Mouse (Mus musculus): ENCODE measurements at regions not wholly inside any gene's neighbourhood (a gene's known extent, or its start where the extent isn't known, plus 50 kb on each side); places are given as distances from the start of the nearest gene placed in this dataset.
"Not testable (repeated sequence)": the region's sequence is repeated elsewhere in the genome, so short reads cannot be mapped to it uniquely, and the experiment has no call there.

DNA sequence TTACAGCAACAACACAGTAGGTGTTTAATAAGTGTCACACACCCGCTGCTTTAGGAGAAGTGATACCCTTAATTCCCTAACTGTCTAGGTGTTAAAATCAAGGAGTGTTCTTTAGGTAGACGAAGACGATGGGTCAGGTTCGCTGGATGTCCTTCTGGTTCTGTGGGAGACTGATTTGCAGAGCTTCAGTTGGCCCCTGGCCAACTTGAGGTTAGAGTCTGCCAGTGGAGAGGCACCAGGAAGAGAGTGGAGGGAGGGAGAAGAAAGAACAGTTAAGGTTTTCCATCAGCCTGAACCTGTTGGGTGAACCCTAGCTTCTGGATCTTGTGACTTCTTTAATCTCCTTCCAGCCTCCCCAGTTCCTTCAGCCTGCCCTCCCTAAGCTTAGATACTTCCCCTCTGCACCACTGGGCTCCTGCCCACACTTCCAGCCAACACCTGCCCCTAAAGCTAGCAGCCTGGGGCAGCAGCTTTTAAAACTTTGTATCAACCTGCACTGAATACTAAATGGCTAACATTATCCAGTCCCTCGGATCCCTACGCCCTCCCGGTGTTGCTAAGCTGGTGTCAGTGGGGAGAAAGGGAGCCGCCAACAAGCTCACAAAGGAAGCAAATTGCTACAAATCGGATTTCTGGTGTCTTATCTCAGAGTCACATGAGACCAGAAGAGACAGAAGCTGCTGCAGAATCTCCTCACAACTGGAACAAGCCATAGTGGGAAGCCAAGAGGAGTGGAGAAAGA lies 62.1 kb upstream of the Adgrl1 start:
- Histone ChIP-seq H3K9ac (ENCODE audit: low read depth, low read length) (no peak overlapping the region), H3K36me3 (ENCODE audit: control insufficient read depth, insufficient read depth, low read length) (no peaks in the 10 kb centered on the region), H3K27me3 (replicated peaks; ENCODE audit: control insufficient read depth, insufficient read depth, low read length) (no peaks in the 10 kb centered on the region), H3K4me2 (ENCODE audit: low read depth, low read length) (no peak overlapping the region), H3K4me1 (ENCODE audit: control insufficient read depth, insufficient read depth, low read length) (no peaks in the 10 kb centered on the region), H3K27ac (replicated peaks; ENCODE audit: low read depth, low read length) (no peak overlapping the region), H3K4me3 (ENCODE audit: low read depth, low read length) (no peak overlapping the region), H3K9me3 (ENCODE audit: control insufficient read depth, low read length) (peaks cover 4% of the 10 kb centered on the region; the same call in 1 of the 2 replicates)
- DNase-seq (ENCODE audit: low spot score) (peak; percentile 18), ATAC-seq (ENCODE audit: low read depth) (no peak)
- WGBS, result 57% methylated on average over 9 of the region's 9 CpGs

DNA sequence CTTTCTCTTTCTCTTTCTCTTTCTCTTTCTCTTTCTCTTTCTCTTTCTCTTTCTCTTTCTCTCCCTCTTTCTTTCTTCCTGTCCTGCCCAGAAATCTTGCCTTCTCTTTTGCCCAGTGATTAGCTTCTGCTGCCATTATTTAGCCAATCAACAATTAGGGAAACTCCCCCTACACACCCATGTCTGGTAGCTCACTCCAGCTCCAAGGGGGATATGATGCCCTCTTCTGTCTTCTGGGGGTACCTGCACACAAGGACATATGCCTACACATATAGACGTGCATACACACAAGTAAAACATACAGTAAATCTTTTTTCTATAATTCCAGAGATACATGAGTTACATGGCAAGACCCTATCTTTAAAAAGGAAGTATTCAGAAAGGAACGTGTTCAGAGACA lies 70.1 kb upstream of the Adgrl1 start:
- no peak for ATAC-seq (ENCODE audit: low read depth)
- 73% methylated on average over 2 of the region's 2 CpGs for WGBS

DNA sequence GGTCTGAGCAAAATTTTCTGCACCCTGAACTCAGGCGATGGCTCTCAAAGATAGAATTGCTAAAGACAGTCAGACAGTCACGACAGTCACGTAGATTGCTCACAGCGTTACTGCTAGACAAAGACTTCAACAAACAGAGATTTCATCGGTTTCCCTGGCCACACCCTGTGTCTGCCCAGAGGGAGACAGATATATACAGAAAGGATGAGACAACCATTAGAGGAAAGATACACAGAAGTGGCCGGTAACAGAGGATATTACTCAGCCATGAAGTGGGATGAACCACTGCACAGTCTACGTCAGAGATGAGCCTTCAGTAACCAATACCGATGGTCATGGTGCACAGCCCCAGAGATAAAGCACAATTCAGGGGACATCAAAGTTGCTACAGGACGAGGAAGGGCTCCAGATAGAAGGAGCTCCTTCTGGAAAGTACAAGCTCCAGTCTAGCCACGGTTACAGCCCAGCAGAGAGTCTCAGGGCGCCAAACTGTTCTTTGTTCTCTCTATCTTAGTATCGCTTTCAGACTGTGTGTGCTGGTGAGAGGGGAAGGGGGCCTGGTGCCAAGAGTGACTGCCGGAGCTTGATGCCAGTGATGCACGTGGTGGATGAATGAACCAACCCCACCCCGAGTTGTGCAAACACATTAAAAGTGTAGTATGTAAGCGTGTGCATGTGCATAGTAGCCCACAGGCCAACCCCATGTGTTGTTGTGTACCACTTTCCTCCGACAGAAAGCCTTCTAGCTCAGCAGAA lies 74.8 kb upstream of the Adgrl1 start:
- 0 out of 2 replicates have a peak, but pooled peaks cover 8% of the 10 kb centered on the region for H3K9me3 ChIP-seq (ENCODE audit: control insufficient read depth, low read length)
- H3K27ac ChIP-seq (replicated peaks; ENCODE audit: low read depth, low read length), result no peak overlapping the region
- H3K36me3 ChIP-seq (ENCODE audit: control insufficient read depth, insufficient read depth, low read length), result no peaks in the 10 kb centered on the region
- ATAC-seq (ENCODE audit: low read depth) (no peak), DNase-seq (ENCODE audit: low spot score) (no peak)
- H3K9ac ChIP-seq (ENCODE audit: low read depth, low read length), result no peak overlapping the region
- no peaks in the 10 kb centered on the region for H3K27me3 ChIP-seq (replicated peaks; ENCODE audit: control insufficient read depth, insufficient read depth, low read length)
- H3K4me3 ChIP-seq (ENCODE audit: low read depth, low read length), result no peak overlapping the region
- 82% methylated on average over 17 of the region's 17 CpGs for WGBS
- H3K4me2 ChIP-seq (ENCODE audit: low read depth, low read length), result no peak overlapping the region
- no peaks in the 10 kb centered on the region for H3K4me1 ChIP-seq (ENCODE audit: control insufficient read depth, insufficient read depth, low read length)

More for the DNA sequence above, 70.1 kb upstream of the Adgrl1 start:
- H3K27ac ChIP-seq (replicated peaks; ENCODE audit: low read depth, low read length), result no peak overlapping the region
- H3K9me3 ChIP-seq (ENCODE audit: control insufficient read depth, low read length), result 0 out of 2 replicates have a peak, but pooled peaks cover 8% of the 10 kb centered on the region
- H3K4me2 ChIP-seq (ENCODE audit: low read depth, low read length), result no peak overlapping the region
- H3K4me1 ChIP-seq (ENCODE audit: control insufficient read depth, insufficient read depth, low read length), result no peaks in the 10 kb centered on the region
- no peak overlapping the region for H3K4me3 ChIP-seq (ENCODE audit: low read depth, low read length)
- no peak overlapping the region for H3K9ac ChIP-seq (ENCODE audit: low read depth, low read length)
- no peaks in the 10 kb centered on the region for H3K27me3 ChIP-seq (replicated peaks; ENCODE audit: control insufficient read depth, insufficient read depth, low read length)
- no peak for DNase-seq (ENCODE audit: low spot score)
- H3K36me3 ChIP-seq (ENCODE audit: control insufficient read depth, insufficient read depth, low read length), result no peaks in the 10 kb centered on the region

DNA sequence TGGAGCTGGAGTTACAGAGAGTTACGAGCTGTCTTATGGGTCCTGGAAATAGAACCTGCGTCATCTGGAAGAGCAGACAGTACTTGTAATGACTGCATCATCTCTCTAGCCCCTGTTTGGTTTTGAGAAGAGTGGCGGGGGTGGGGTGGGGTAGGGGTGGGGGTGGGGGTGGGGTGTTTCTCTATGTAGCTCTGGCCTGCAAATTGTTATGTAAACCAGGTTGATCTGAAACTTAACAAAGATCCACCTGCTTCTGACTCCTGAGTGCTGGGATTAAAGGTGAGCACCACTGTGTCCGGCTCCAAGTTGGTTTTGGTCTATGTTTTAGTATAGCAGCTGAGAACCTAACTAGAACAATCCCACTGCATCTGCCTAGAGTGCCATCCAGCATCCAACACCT lies 78.0 kb upstream of the Adgre5 start:
- Histone ChIP-seq H3K36me3 (ENCODE audit: control insufficient read depth, insufficient read depth, low read length) (no peaks in the 10 kb centered on the region), H3K4me3 (ENCODE audit: low read depth, low read length) (no peak overlapping the region), H3K4me1 (ENCODE audit: control insufficient read depth, insufficient read depth, low read length) (no peaks in the 10 kb centered on the region), H3K9me3 (ENCODE audit: control insufficient read depth, low read length) (no peaks in the 10 kb centered on the region), H3K4me2 (ENCODE audit: low read depth, low read length) (no peak overlapping the region), H3K27ac (replicated peaks; ENCODE audit: low read depth, low read length) (no peak overlapping the region), H3K9ac (ENCODE audit: low read depth, low read length) (no peak overlapping the region), H3K27me3 (replicated peaks; ENCODE audit: control insufficient read depth, insufficient read depth, low read length) (no peaks in the 10 kb centered on the region)
- DNase-seq (ENCODE audit: low spot score), result no peak
- no peak for ATAC-seq (ENCODE audit: low read depth)
- 74% methylated on average over 4 of the region's 4 CpGs for WGBS

DNA sequence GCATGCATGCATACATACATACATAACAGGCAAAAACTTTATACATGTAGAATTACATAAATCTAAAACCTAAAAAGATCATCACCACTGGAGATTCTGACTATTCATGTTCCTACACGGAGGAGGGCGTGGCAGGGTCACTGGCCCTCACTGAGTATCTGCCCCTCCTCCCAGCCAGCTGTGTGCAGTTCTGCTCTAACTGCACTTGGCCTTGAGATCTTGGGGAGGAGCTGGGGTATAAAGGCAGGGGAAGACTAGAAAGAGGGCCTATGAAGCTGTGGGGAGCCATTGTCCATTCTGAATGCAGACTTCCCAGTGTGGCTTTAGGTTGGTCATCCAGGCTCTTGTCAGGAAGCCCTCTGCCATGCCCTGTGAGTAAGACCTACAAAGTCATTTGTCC lies 69.5 kb upstream of the Adgre5 start:
- ATAC-seq (ENCODE audit: low read depth), result no peak
- no peak for DNase-seq (ENCODE audit: low spot score)
- Histone ChIP-seq H3K4me1 (ENCODE audit: control insufficient read depth, insufficient read depth, low read length) (no peaks in the 10 kb centered on the region), H3K9ac (ENCODE audit: low read depth, low read length) (no peak overlapping the region), H3K27me3 (replicated peaks; ENCODE audit: control insufficient read depth, insufficient read depth, low read length) (no peaks in the 10 kb centered on the region), H3K9me3 (ENCODE audit: control insufficient read depth, low read length) (no peaks in the 10 kb centered on the region), H3K27ac (replicated peaks; ENCODE audit: low read depth, low read length) (no peak overlapping the region), H3K4me3 (ENCODE audit: low read depth, low read length) (no peak overlapping the region), H3K36me3 (ENCODE audit: control insufficient read depth, insufficient read depth, low read length) (no peaks in the 10 kb centered on the region), H3K4me2 (ENCODE audit: low read depth, low read length) (no peak overlapping the region)
- WGBS, result 82% methylated on average over 2 of the region's 2 CpGs

DNA sequence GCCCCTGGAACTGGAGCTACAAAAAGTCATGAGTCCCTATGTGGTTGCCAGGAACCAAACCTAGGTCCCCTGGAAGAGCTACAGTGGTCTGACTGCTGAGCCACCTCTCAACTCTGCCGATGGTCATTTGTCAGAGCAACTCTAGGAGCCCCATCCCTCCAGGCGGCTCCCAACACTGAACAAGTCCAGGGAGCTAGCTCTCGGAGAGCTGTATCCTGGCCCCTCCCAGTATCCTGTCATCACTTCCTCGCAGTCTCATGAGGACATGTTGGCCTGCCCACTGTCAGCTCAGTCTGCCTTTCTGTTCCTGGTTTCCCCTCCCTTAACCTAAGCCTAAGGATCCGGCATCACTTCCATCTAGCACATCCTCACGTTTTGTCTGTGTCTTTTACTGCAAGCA lies 64.5 kb upstream of the Adgre5 start:
- Histone ChIP-seq H3K27ac (replicated peaks; ENCODE audit: low read depth, low read length) (no peak overlapping the region), H3K9me3 (ENCODE audit: control insufficient read depth, low read length) (no peaks in the 10 kb centered on the region), H3K4me3 (ENCODE audit: low read depth, low read length) (no peak overlapping the region), H3K36me3 (ENCODE audit: control insufficient read depth, insufficient read depth, low read length) (no peaks in the 10 kb centered on the region), H3K4me1 (ENCODE audit: control insufficient read depth, insufficient read depth, low read length) (no peaks in the 10 kb centered on the region), H3K27me3 (replicated peaks; ENCODE audit: control insufficient read depth, insufficient read depth, low read length) (no peaks in the 10 kb centered on the region), H3K4me2 (ENCODE audit: low read depth, low read length) (no peak overlapping the region), H3K9ac (ENCODE audit: low read depth, low read length) (no peak overlapping the region)
- 45% methylated on average over 5 of the region's 6 CpGs for WGBS
- peak; percentile 39 for DNase-seq (ENCODE audit: low spot score)
- no peak for ATAC-seq (ENCODE audit: low read depth)

DNA sequence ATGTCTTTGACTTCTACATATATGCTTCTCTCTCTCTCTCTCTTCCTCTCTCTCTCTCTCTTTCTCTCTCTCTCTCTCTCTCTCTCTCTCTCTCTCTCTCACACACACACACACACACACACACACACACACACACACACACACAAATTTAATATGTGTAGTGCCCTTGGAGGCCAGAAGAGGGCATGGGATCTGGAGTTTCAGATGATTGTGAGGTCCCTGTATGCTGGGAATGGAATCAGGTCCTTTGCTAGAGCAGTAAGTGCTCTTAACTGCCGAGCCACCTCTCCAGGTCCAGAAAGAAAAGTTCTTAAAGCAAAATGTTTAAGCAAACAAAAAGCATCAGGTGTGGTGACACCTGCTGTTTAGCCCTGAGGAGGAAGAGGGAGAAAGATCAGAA lies 62.2 kb upstream of the Adgre5 start:
- not testable (repeated sequence) for H3K27me3 ChIP-seq (replicated peaks; ENCODE audit: control insufficient read depth, insufficient read depth, low read length); H3K36me3 ChIP-seq (ENCODE audit: control insufficient read depth, insufficient read depth, low read length); H3K4me2 ChIP-seq (ENCODE audit: low read depth, low read length); DNase-seq (ENCODE audit: low spot score); H3K4me3 ChIP-seq (ENCODE audit: low read depth, low read length); ATAC-seq (ENCODE audit: low read depth); H3K9ac ChIP-seq (ENCODE audit: low read depth, low read length); H3K4me1 ChIP-seq (ENCODE audit: control insufficient read depth, insufficient read depth, low read length); H3K9me3 ChIP-seq (ENCODE audit: control insufficient read depth, low read length); H3K27ac ChIP-seq (replicated peaks; ENCODE audit: low read depth, low read length)
- WGBS, result 48% methylated on average over 1 of the region's 1 CpGs

DNA sequence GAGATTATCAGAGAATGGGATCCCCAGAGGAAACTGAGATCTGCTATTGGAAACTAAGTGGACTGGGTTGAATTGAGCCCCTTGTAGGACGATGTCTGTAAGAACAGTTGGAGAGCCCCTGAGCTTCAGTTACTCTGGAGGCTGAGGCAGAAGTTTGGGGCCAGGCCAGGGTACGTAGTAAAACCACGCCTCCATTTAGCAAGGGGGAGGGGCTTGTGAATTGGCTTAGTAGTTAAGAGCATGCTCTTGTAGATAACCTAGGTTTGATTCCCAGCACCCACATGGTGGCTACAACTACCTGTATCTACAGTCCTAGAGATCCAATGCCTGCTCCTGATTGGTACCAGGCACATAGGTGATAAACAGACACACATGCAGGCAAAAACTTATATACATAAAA lies 61.4 kb upstream of the Adgre5 start:
- WGBS, result 39% methylated on average over 3 of the region's 3 CpGs
- DNase-seq (ENCODE audit: low spot score) (no peak), ATAC-seq (ENCODE audit: low read depth) (no peak)
- Histone ChIP-seq H3K4me1 (ENCODE audit: control insufficient read depth, insufficient read depth, low read length) (no peaks in the 10 kb centered on the region), H3K27me3 (replicated peaks; ENCODE audit: control insufficient read depth, insufficient read depth, low read length) (no peaks in the 10 kb centered on the region), H3K36me3 (ENCODE audit: control insufficient read depth, insufficient read depth, low read length) (no peaks in the 10 kb centered on the region), H3K9me3 (ENCODE audit: control insufficient read depth, low read length) (no peaks in the 10 kb centered on the region), H3K4me2 (ENCODE audit: low read depth, low read length) (no peak overlapping the region), H3K4me3 (ENCODE audit: low read depth, low read length) (no peak overlapping the region), H3K9ac (ENCODE audit: low read depth, low read length) (no peak overlapping the region), H3K27ac (replicated peaks; ENCODE audit: low read depth, low read length) (no peak overlapping the region)

DNA sequence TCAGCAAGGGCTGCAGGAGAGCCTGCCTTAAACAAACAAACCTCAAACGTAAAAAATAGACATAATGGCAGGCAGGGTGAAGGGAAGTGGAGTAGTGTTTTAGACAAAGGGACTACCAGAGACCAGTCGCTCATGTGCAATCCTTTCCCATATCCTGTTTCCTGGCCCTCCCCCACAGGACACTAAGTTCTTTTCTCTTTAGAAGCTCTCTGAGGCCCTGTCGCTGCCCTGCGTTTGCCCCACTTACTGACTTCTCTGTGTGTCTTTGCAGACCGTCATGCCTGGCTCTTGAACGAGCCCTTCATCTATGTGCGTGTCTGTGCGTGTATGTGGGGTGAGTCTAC lies 58.5 kb upstream of the Adgre5 start:
- WGBS, result 56% methylated on average over 8 of the region's 8 CpGs

More for the DNA sequence above, 58.5 kb upstream of the Adgre5 start:
- no peak overlapping the region for H3K27ac ChIP-seq (replicated peaks; ENCODE audit: low read depth, low read length)
- H3K27me3 ChIP-seq (replicated peaks; ENCODE audit: control insufficient read depth, insufficient read depth, low read length), result no peaks in the 10 kb centered on the region
- no peaks in the 10 kb centered on the region for H3K4me1 ChIP-seq (ENCODE audit: control insufficient read depth, insufficient read depth, low read length)
- H3K4me3 ChIP-seq (ENCODE audit: low read depth, low read length), result no peak overlapping the region
- H3K9ac ChIP-seq (ENCODE audit: low read depth, low read length), result no peak overlapping the region
- H3K36me3 ChIP-seq (ENCODE audit: control insufficient read depth, insufficient read depth, low read length), result no peaks in the 10 kb centered on the region
- DNase-seq (ENCODE audit: low spot score), result peak; percentile 26
- H3K4me2 ChIP-seq (ENCODE audit: low read depth, low read length), result no peak overlapping the region
- no peak for ATAC-seq (ENCODE audit: low read depth)
- no peaks in the 10 kb centered on the region for H3K9me3 ChIP-seq (ENCODE audit: control insufficient read depth, low read length)

Measured in embryonic facial prominence, embryonic 14.5 days (tissue).